Mouse (Mus musculus) CD4-positive, CD25-positive, alpha-beta regulatory T cell, adult 4 months (primary cell): ENCODE measurements around the gene Mxi1. TPM values are rescaled to one million over a fixed set of nuclear protein-coding genes. Genes with fewer than 3 reads are reported as not detected.

Experiments used
- ATAC-seq: one replicate; pipeline ENCODE4 v1.8.0; 2017
- polyA plus RNA-seq, 2 experiments: library from polyadenylated mRNA; unstranded; fragments of 100-300 nt; shearing (Covaris generic); gene quantifications; one replicate each; pipeline ENCODE4 v1.2.1; 2017

The Mxi1 gene
- polyA plus RNA-seq, 2 experiments from 2014 or later = 4.8 to 6.2 TPM

- peak; percentile 14 for ATAC-seq
Observed at GRCm38 (mm10) chr19:53325578-53326295, 15.4 kb downstream of the Mxi1 start.

- ATAC-seq = no peak
Observed at GRCm38 (mm10) chr19:53328116-53328515, 17.8 kb downstream of the Mxi1 start.

- peak; percentile 73 for ATAC-seq
Observed at GRCm38 (mm10) chr19:53329221-53329991, 19.1 kb downstream of the Mxi1 start.

GRCm38 (mm10) chr19:53329992-53330381, 19.7 kb downstream of the Mxi1 start:
- peak; percentile 48 for ATAC-seq

- no peak for ATAC-seq
Observed at GRCm38 (mm10) chr19:53331882-53332500, 21.7 kb downstream of the Mxi1 start.

- no peak for ATAC-seq
Observed at GRCm38 (mm10) chr19:53333730-53334129, 23.4 kb downstream of the Mxi1 start.

- no peak for ATAC-seq
Observed at GRCm38 (mm10) chr19:53335241-53335640, 24.9 kb downstream of the Mxi1 start.

GRCm38 (mm10) chr19:53340423-53340822, 30.1 kb downstream of the Mxi1 start:
- ATAC-seq = no peak

GRCm38 (mm10) chr19:53343174-53343881, 33.0 kb downstream of the Mxi1 start:
- no peak for ATAC-seq

- ATAC-seq = no peak
Observed at GRCm38 (mm10) chr19:53344062-53344461, 33.7 kb downstream of the Mxi1 start.

GRCm38 (mm10) chr19:53345766-53346165, 35.4 kb downstream of the Mxi1 start:
- no peak for ATAC-seq

- ATAC-seq = no peak
Observed at GRCm38 (mm10) chr19:53353864-53354263, 43.5 kb downstream of the Mxi1 start.

GRCm38 (mm10) chr19:53354271-53355000, 44.1 kb downstream of the Mxi1 start:
- ATAC-seq = no peak

GRCm38 (mm10) chr19:53355065-53355464, 44.7 kb downstream of the Mxi1 start:
- no peak for ATAC-seq

GRCm38 (mm10) chr19:53359160-53360033, 49.1 kb downstream of the Mxi1 start:
- ATAC-seq = no peak

GRCm38 (mm10) chr19:53360265-53360958, 50.1 kb downstream of the Mxi1 start:
- no peak for ATAC-seq

- no peak for ATAC-seq
Observed at GRCm38 (mm10) chr19:53362967-53363366, 52.6 kb downstream of the Mxi1 start.

GRCm38 (mm10) chr19:53364551-53364950, 54.2 kb downstream of the Mxi1 start:
- no peak for ATAC-seq

- no peak for ATAC-seq
Observed at GRCm38 (mm10) chr19:53364963-53365362, 54.6 kb downstream of the Mxi1 start.

- ATAC-seq = no peak
Observed at GRCm38 (mm10) chr19:53366057-53366775, 55.9 kb downstream of the Mxi1 start.
